Mouse (Mus musculus): ENCODE results near the gene Prkca. TPM values are rescaled to one million over a fixed set of nuclear protein-coding genes. Genes with fewer than 3 reads are reported as not detected.
A peak's percentile ranks its signal among the peaks of the same experiment; 100 is the strongest.

Prkca gene
- total RNA-seq, 2 experiments from 2014 or later: 51.3 to 59.9 TPM

DNA sequence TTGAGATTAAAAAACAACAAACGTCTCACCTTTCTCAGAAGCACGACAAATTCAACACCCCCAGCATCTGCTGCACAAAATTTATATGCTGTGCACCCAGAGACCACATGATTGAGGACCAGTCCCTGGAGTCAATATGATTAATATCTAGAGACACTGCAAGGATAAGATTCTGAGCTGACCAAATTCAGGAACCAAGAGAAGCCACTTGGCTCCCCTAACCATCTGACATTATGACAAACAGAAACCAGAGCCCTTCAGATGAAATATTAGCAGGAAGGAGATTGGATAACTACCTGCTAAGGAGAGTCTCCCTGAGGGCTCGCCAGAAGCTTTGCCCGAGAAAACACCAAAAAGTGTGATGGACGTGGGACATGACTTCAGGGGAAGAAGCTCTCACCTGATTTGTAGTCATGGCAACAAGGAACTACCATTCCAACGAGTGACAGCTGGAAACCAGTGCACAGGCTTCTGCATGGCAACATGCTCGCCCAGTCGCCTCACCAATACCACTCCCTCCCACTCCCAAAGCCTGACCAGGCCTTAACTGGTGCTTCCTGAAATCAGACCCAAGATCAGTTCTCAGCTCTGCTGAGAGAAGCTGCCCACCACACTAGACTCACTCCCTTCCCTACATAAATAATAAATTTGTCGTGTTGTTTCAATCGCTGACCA lies 106.8 kb downstream of the Prkca start:
- DNase-seq (ENCODE audit: low spot score): no peak

DNA sequence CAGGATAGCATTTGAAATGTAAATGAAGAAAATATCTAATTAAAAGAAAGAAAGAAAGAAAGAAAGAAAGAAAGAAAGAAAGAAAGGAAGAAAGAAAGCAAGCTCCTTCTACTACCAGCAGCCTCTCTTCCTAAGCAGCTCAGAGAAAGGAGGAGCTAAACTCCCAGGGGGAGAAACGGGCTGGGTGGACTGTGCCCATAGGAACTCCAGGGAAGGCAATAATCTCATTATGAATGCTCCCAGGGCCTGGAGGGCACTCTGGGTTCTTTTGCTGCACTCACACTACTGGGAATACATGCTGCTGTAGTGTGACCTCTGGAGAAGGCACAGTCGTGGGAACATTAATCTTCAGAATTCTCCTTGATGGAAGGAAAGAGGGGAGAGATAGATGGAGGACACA lies 107.5 kb downstream of the Prkca start:
- no peak for DNase-seq (ENCODE audit: low spot score)

DNA sequence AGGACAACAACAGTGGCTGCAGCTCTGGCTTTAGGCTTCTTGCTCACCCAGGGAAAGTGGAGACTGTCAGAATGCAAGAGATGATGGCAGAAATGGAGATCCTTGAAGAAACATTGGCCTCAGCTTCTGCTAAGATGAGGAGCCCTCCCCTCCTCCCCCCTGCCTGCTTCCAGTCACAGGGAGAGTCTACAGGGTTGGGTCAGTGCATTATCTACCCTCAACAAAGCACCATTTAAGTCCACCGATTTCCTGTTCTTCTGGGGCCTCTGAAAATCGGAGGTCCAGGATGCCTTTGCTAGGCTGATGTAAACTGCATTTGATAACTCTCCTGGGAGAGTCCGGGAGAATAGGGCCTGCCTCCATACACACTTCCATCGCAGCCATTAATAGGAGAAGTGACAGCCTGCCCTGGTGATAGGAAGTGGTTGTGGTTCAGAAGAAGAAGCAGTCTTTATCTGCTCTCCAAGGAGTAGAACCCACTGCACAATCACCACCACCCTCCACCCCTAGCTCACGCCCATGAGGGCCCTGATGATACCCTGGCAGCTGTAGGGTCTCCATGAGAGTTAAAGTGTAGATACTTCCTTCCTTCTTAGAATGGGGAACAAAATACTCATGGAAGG lies 108.5 kb downstream of the Prkca start:
- DNase-seq (ENCODE audit: low spot score): no peak

DNA sequence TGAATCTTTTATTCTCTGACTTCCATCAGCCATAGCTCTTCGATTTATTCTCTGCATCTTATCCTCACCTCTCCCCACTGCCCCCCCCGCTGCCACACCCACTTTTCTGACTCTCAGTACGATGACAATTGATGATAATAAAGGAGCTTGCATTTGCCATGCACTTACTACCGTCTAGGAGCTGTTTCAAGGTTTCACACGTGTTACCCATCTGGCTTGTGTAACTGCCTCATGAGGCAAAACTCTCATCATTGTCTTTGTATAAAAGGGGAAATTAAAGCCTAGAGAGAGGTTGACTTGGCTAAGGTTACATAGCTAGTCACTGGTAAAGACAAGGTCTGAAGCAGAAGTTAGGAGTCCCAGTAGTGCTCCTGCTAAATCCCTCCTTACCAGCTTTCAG lies 110.7 kb downstream of the Prkca start:
- DNase-seq (ENCODE audit: low spot score): no peak

DNA sequence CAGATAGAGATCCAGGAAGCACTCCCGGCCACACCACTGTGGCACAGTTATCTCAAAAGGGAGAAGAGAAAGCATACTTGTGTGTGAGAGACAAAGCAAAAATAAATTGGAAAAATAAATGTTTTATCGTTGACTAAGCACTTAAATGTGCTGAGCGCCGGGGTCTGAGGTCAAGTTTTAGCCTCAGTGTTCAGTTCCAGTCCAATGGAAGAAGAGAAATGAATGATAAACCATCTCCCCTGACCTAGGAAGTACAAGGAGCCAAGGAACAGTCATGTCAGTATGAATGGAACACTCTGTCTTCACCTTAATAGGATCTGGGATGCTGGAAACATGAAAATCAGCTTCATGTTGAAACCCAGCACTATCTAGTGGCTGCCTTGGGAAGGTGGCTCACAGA lies 113.6 kb downstream of the Prkca start:
- no peak for DNase-seq (ENCODE audit: low spot score)

DNA sequence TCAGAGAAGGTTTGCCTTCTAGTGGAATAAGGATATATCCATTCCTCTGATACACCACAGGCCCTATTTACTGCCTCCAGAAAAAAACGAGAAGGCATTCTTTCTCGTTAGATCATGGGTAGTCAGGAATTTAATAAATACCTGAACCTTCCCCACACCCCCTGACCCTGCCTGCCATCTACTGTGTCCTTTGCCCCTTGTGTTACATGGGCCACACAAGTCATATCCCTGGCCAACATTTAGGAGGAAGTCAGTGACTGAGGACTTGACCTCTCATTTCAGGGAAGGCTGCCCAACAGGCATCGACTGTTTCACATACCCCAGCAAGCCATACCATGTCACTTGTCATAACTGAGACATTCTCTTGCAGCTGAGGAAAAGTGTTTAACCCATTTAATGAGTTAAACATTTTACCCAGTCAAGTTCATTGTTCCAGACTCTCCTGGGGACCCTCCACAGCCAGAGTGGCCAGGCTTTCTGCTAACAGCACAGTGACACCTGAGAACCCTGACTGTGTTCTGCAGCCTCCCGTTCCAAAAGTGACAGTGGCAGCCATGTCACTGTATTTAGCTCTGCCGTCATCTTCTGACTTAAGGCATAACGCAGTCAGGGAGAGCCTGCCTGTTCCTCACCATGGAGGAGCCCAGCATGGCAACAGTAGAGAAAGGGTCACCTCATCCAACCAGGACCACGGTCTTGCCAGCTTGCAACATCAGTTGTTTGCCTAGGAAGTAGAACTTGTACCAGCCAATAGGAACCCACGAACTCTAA lies 114.4 kb downstream of the Prkca start:
- DNase-seq (ENCODE audit: low spot score): peak; percentile 65

DNA sequence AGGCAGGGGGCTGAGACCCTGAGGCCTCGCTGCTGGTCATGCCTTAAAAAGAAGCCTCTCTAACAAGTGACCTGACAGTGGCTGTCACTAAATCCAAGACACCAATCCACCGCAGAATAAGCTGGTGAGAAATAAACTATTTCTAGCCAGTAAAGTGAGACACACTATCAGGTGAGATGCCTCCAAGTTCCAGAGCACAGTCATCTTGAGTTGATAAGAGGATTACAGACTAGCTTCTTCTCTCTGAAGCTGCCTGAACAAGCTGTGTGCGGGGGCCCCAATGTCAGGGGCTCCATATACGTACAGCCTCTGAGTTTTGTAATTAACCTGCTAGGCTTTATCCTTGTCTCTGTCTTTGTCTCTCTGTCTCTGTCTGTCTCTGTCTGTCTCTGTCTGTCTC lies 115.2 kb downstream of the Prkca start:
- no peak for DNase-seq (ENCODE audit: low spot score)

DNA sequence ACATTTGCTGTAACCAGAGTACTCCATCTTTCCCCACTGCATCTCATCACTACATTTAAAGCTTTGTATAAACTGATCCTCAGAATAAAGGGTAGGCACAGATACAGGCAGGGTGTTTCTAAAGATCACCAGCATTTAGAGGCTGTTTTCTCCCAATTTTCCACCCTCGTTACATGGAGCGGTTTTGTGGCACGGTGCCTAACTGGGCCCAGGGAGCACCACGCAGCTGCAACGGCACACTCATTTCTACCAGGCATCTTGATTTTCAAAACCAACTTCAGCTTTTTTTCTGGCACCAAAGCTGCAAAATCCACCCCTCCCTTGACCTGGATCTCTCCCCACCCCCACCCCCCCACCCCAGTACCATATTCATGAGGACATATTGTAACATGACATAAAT lies 117.5 kb downstream of the Prkca start:
- no peak for DNase-seq (ENCODE audit: low spot score)

DNA sequence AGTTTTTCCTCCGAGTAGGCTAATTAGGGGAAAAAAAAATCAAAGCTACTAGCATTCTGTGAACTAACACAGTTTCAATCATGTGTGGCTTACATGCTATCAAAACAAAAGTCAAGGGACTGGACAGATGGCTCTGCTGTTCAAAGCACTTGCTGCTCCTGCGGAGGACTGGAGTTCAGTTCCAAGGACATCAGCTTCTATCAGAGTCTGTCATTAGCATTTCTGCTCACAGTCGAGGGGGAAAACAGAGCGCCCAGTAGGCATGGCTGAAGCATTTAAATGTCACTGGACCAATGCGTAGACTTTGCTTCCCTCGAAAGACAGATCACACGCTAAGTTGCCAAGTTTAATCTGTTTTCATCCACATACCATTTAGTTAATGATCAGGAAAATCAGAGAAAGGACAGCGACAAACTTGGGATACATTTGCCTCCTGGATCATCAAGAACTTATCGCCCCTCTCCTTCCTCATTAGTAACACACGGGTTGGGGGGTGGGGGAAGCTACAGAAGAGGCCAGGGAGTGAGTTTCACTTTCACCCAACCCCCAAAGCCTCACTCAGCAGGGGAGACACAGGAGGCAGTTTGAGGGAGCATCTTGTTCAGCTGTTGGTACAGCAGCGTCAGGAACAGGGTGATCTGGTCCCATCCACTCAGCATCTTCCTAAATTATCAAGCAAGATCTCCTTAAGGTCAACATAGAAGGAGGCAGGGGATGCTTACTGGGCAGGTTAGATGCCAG lies 119.3 kb downstream of the Prkca start:
- no peak for DNase-seq (ENCODE audit: low spot score)

DNA sequence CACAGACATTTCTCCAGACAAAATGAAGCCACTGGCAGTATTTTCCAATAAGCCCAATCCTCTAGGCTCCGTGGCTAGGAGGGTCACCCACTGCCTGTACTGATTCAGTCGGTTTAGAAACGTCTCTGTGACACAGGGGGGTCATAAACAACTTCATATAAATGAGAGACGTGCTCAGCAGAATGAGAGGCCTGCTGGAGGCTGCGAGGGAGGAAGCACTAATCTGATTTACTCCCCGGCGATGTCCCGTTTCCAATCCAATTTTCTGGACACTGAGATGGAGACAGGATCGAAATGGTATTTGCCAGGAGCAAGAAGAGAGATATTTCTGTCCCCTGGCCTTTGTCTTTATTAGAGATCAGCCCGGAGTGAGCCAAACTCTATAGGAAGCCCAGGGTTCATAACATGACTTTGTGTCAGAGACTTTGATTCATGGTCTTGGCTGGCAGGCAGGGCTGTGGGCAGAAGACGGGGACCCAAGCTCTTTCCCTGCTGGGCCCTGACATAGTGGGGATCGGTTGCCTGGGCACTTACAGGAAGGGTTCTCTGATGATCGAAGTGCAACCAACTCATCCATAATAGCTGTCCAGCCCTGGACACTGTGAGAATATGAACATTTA lies 120.0 kb downstream of the Prkca start:
- DNase-seq (ENCODE audit: low spot score): no peak

DNA sequence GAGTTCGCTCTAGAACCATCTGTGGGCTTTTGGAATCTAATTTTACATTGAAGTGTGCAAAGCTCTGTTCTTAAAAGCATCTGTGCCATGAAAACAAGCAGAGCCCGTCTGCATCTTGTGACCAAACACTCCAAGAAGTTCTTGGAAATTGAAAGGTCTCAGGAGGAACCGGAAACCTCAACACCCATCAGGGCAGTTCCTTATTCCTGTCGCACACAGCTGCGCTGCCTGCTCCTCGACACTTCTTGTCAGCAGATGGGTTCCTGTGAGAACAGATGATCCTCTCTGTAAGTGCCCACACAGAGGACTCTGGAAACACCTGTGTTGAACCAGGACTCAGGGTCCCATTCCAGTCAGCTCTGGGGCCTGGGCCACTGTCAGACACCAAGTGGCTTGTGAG lies 120.6 kb downstream of the Prkca start:
- DNase-seq (ENCODE audit: low spot score): no peak

DNA sequence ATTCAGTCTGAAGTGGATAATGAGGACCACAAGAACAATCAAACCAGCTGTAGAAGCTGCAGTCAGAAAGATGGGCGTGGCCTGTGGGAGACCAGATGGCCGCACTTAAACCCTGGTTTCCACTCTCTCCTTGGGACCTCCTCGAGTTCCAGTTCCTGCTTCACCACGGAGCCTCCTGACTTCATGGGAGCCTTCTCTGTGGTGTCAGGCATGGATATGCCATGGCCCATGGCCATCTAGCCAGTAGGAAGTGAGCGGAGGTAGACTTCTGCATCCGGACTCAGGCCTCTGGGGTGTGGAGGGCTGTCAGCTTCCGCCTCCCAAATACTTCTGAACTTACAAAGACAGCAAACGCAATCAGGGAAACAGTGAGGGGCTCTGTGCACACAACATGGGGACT lies 121.1 kb downstream of the Prkca start:
- DNase-seq (ENCODE audit: low spot score): no peak

DNA sequence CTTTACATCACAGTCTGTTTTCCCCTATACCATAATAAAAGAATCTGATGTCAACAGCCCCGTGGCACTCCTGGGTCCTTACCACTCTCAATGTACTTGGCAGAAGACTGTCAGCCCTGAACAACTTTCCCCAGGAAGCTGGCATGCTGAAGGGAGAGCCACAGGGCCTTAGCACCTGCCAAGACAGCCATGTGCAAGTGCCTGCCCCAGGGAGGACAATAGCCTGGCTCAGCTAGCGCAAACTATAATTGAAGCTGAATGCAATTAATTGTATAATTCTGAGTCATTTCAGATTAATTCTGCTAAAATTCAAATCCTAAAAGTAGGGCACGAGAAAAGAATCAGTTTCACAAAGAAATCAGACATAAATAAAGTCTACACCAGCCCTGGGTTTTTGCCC lies 121.7 kb downstream of the Prkca start:
- no peak for DNase-seq (ENCODE audit: low spot score)

DNA sequence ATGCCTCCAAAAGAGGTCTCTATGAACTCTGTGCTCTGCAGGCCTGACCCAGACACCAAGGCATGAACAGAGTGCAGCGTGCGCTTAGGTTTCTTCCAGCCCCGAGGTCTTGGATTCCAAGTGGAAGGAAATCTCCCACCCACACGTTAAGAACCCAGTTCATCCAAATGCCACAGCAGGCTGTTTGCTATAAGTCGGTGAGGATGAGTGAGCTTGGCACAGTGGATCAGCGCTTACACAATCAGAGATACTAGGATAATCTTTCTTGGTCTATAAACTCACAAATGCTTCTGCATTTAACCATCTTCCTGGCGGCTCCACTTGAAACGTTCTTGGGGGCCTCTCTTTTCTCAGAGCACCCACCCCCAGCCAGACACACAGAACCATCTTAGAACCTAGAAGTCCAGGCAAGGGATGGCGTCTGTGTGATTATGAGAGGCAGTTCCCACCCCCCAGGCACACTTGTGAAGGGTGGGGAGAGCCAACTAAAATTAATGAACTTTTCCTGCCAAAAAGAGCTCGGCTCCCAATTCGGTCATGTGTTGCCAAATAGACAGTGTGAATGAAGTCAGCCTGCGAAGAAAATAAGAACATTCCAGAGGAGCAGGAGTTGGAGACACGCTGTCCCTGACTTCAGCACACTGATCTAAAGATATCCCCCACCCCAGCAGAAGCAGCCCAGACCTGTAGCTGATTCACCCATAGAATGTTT lies 122.4 kb downstream of the Prkca start:
- no peak for DNase-seq (ENCODE audit: low spot score)

DNA sequence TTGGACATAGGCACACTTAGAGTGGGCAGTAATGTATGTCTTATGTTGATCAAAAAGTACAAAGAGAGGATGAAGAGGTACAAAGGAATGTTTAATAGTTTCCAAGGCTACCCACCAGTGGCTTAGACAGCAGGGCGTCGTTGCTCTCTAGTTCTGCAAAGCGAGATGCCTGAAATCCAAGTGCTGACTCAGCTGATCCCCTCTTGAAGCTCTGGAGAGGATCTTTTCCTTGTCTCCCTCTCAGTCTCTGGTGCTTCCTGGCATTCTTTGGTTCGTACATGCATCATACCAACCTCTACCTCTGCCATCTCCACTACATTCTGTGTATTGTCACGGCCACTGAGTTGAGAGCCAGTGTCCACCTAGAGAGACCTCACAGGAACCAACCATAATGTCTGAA lies 123.1 kb downstream of the Prkca start:
- no peak for DNase-seq (ENCODE audit: low spot score)

DNA sequence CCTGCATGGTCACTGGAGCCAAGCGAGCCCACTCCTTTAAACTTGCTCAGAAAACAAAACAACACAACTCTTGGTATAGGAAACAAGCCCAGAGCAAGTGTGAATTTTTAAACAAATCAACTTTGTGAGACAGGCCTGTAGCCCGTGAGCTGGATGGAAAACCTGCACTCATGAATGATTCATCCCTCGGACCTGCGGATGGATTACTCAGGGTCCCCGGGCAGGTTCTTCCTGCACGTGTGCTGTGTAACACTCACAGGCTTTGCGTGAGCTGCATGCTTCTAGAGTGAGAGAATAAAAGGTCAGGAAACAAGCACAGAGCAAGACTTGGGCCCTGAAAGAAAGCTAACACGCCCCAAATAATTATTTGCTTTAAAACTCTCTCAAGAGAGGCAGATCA lies 126.7 kb downstream of the Prkca start:
- no peak for DNase-seq (ENCODE audit: low spot score)

DNA sequence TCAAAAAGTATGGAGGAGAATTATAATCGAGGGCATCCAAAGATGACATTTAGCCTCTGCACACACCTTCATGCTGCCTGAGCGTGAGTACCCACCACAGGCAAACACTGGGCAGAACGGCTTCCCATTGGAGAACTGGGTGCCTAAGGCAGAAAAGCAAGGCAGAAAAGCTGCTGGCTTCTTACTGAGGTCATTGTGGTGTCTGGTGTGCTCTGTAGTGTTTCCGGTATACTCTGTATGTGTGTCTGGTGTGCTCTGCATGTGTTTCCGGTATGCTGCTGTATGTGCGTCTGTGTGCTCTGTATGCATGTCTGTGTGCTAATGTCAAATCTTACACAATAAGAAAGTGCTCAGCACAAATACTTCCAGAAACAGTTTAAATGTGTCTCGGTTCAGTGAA lies 127.7 kb downstream of the Prkca start:
- DNase-seq (ENCODE audit: low spot score): no peak

DNA sequence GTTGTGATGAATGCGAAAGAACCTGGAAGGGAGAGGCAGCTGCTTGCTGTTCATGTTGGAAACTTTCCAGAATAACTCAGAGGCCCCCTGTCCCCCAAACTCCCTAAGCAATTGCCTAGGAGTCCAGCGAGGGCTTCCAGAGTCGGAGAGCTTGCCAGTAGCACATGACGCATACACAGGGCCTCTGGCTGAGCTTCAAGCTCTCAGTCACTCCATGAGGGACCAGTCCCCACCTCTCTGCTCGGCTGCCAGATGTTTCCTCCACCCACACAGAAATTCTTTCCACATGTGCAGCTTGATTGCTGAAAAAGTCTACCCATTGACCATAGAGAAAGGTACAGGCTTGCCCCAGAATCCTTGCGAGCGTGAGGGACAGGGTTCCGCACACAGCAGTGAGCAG lies 128.3 kb downstream of the Prkca start:
- peak; percentile 87 for DNase-seq (ENCODE audit: low spot score)

DNA sequence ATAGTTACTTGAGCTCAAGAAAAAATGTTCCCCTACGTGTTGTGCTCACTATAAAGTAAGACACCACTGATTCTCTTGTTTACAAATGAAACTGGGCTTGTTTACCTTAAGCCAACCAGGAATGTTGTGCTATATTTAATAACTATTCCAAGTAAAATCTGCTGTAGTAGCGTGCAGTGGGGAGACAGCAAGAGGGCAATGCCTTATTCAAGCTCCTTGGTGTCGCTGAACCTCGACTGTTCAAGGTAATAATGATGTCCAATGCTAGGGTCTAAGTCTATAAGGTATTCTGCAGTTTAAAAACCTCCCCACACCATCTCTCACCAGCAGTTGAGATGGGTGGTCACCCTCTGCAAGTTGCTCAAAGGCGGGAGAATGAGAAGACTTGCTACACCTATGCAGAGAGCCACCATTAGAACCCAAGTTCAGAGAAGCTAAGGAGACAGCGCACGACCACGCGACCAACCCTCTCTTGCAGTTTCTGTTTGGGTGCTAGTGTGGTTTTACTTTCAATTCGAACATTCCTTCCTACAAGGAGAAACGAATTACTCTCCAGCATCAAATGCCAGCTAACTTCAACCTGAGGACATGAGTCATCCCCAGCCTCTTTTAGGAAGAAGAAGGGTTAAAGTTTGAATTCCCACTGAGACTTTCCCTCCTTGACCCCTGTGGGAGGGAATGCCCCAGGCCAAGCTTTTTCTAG lies 129.1 kb downstream of the Prkca start:
- DNase-seq (ENCODE audit: low spot score): no peak

DNA sequence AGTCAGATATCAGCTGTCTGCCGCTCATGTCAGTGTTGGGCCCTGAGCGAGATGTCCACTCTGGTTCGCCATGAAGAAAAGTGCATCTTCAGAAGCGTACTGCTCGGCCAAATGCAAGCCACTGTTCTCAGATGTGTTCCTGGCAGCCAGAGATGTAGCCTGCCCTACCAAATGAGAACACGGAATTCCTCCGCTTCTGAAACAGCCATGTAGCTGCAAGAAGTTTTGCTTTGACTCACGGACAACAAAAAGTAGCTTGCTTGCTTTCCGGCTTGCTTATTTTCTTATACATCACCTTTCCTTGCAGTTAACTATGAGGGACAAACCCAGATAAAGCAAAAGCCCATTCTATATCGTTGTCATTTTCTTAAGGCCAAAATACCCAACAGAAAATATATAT lies 129.9 kb downstream of the Prkca start:
- DNase-seq (ENCODE audit: low spot score): no peak
